ENCODE assay signal across 17 mouse cellular contexts in genomic region chr14:93342781-93343180, GRCm38 (mm10).
DNase-seq lines count a peak whose midpoint lies in the region; ATAC-seq lines count a peak whose summit lies in the region.
"Had no signal": no experiment of that assay in that cellular context is flagged by ENCODE, and none has a peak within 500 bp of the region (broad histone marks: within the 10 kb centered on the region; RNA-seq: fewer than 3 reads in every experiment).

No protein-coding gene starts in this region.

- H3K27ac ChIP-seq in heart, embryonic 12.5 days (ENCODE audit: poor library complexity, severe bottlenecking), result no peak overlapping the region
- H3K27ac ChIP-seq in hindbrain, embryonic 10.5 days, result no peak overlapping the region
- H3K27ac ChIP-seq: embryonic facial prominence, embryonic 12.5 days; heart, embryonic 15.5 days; kidney, postnatal 0 days; liver, embryonic 13.5 days; midbrain, embryonic 10.5 days had no signal

- H3K9ac ChIP-seq in heart, embryonic 12.5 days, result no peak overlapping the region
- H3K9ac ChIP-seq: embryonic facial prominence, embryonic 12.5 days; heart, embryonic 15.5 days; liver, embryonic 13.5 days had no signal

- no peaks in the 10 kb centered on the region for H3K36me3 ChIP-seq in heart, embryonic 12.5 days
- no peaks in the 10 kb centered on the region for H3K36me3 ChIP-seq in hindbrain, embryonic 10.5 days
- H3K36me3 ChIP-seq: embryonic facial prominence, embryonic 12.5 days; heart, embryonic 15.5 days; liver, embryonic 13.5 days; midbrain, embryonic 10.5 days had no signal

- no peak for ATAC-seq in heart, embryonic 12.5 days (ENCODE audit: insufficient number of reproducible peaks, low FRiP score)
- ATAC-seq in megakaryocyte-erythroid progenitor cell, adult 5-6 weeks (replicated peaks; ENCODE audit: low FRiP score, low TSS enrichment, poor library complexity, severe bottlenecking), result no peak
- ATAC-seq: lung, postnatal 0 days; Patski had no signal

- no peaks in the 10 kb centered on the region for H3K27me3 ChIP-seq in heart, embryonic 12.5 days (replicated peaks)
- H3K27me3 ChIP-seq in hindbrain, embryonic 10.5 days (ENCODE audit: insufficient read depth, poor library complexity, severe bottlenecking), result no peaks in the 10 kb centered on the region
- H3K27me3 ChIP-seq: embryonic facial prominence, embryonic 12.5 days; heart, embryonic 15.5 days; liver, embryonic 13.5 days had no signal

- no peak overlapping the region for H3K4me2 ChIP-seq in heart, embryonic 12.5 days
- H3K4me2 ChIP-seq: embryonic facial prominence, embryonic 12.5 days; heart, embryonic 15.5 days; liver, embryonic 13.5 days had no signal

- no peaks in the 10 kb centered on the region for H3K9me3 ChIP-seq in heart, embryonic 12.5 days (replicated peaks)
- H3K9me3 ChIP-seq in hindbrain, embryonic 10.5 days, result no peaks in the 10 kb centered on the region
- H3K9me3 ChIP-seq: embryonic facial prominence, embryonic 12.5 days; heart, embryonic 15.5 days; liver, embryonic 13.5 days; midbrain, embryonic 10.5 days had no signal

- DNase-seq in adrenal gland, postnatal 14 days, result peak; percentile 9
- DNase-seq in adrenal gland, adult (ENCODE audit: inconsistent age in 2 of 2, low spot score in 1 of 2), result no peak
- peak; percentile 6 for DNase-seq in heart, postnatal 14 days
- DNase-seq in cerebellum, adult 8-10 months, result peak; percentile 38
- peak; percentile 4 for DNase-seq in gastrocnemius, postnatal 14 days
- DNase-seq in hindbrain, embryonic 10.5 days (ENCODE audit: low spot score), result no peak
- DNase-seq: liver, embryonic 13.5 days; right cerebral cortex, postnatal 25 days; thymus, adult 2 months had no signal

- no peak overlapping the region for H3K4me3 ChIP-seq in heart, embryonic 12.5 days
- no peak overlapping the region for H3K4me3 ChIP-seq in hindbrain, embryonic 10.5 days
- H3K4me3 ChIP-seq: embryonic facial prominence, embryonic 12.5 days; heart, embryonic 15.5 days; liver, embryonic 13.5 days; midbrain, embryonic 10.5 days had no signal

- WGBS in heart, embryonic 12.5 days, result 53% methylated on average over 3 of the region's 3 CpGs
- 68% methylated on average over 3 of the region's 3 CpGs for whole genome bisulfite sequencing in hindbrain, embryonic 10.5 days

- H3K4me1 ChIP-seq in heart, embryonic 12.5 days (replicated peaks), result no peaks in the 10 kb centered on the region
- no peaks in the 10 kb centered on the region for H3K4me1 ChIP-seq in hindbrain, embryonic 10.5 days (replicated peaks)
- H3K4me1 ChIP-seq: embryonic facial prominence, embryonic 12.5 days; heart, embryonic 15.5 days; liver, embryonic 13.5 days had no signal

- intact Hi-C loops in heart, postnatal 14 days (cut with DNase I), result no loop called here
- intact Hi-C loops in gastrocnemius, postnatal 14 days (cut with DNase I; ENCODE audit: low total_unique reads), result no loop called here

Comparison
In these comparisons a context has a peak if more than half of its experiments do, and no peak if none do; other contexts are left out.
1. DNase-seq: peak in adrenal gland, postnatal 14 days (single experiment), heart, postnatal 14 days (2 of 2), cerebellum, adult 8-10 months (single experiment) and gastrocnemius, postnatal 14 days (single experiment); none in adrenal gland, adult (0 of 2) and hindbrain, embryonic 10.5 days (single experiment).